17 mouse cellular contexts compared by ENCODE assay signal in the genomic region with DNA sequence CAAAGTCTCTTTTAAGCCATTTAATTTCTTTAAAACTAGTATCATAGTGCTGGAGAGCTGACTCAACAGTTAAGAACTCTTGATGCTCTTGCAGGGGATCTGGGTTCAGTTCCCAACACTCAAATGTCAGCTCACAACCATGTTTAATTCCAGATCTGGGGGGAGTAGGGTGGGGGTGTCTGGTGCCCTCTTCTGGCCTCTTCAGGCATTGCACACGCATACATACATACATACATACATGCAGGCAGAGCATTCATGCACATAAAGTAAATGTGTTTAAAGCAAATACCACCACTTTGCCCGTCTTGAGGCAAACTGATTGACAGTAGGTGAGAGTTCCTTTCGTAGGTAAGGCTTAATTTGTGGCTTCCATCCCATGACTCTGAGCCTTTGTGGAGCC. TPM values are rescaled to one million over a fixed set of nuclear protein-coding genes. Genes with fewer than 3 reads are reported as not detected.
DNase-seq lines count a peak whose midpoint lies in the region; ATAC-seq and TF ChIP-seq lines count a peak whose summit lies in the region.
"Had no signal": no experiment of that assay in that cellular context is flagged by ENCODE, and none has a peak within 500 bp of the region (broad histone marks: within the 10 kb centered on the region; RNA-seq: fewer than 3 reads in every experiment).

No protein-coding gene starts in this region.

- H3K9me3 ChIP-seq in liver, postnatal 0 days (ENCODE audit: low read length) = no peaks in the 10 kb centered on the region
- H3K9me3 ChIP-seq in liver, embryonic 11.5 days (ENCODE audit: control insufficient read depth, low read length) = no peaks in the 10 kb centered on the region
- H3K9me3 ChIP-seq in E14TG2a.4 (ENCODE audit: low read length) = no peaks in the 10 kb centered on the region
- H3K9me3 ChIP-seq: embryonic facial prominence, embryonic 12.5 days; hindbrain, embryonic 12.5 days; lung, embryonic 15.5 days had no signal

- H3K36me3 ChIP-seq in liver, postnatal 0 days (replicated peaks; ENCODE audit: insufficient read depth, low read length) = no peaks in the 10 kb centered on the region; the same call in 1 of the 2 replicates
- no peaks in the 10 kb centered on the region for H3K36me3 ChIP-seq in liver, embryonic 11.5 days (ENCODE audit: control insufficient read depth, insufficient read depth, low read length)
- H3K36me3 ChIP-seq in E14TG2a.4 (ENCODE audit: insufficient read depth, low read length) = no peaks in the 10 kb centered on the region

- no peak overlapping the region for H3K4me3 ChIP-seq in gastrocnemius, adult 2 months
- H3K4me3 ChIP-seq in liver, postnatal 0 days (ENCODE audit: low read depth, low read length) = no peak overlapping the region
- no peak overlapping the region for H3K4me3 ChIP-seq in liver, embryonic 11.5 days (ENCODE audit: low read depth, low read length)
- no peak overlapping the region for H3K4me3 ChIP-seq in E14TG2a.4 (replicated peaks; ENCODE audit: low read length)
- H3K4me3 ChIP-seq: embryonic facial prominence, embryonic 12.5 days; hindbrain, embryonic 12.5 days; lung, embryonic 15.5 days; midbrain, embryonic 12.5 days had no signal

- WGBS in liver, postnatal 0 days (ENCODE audit: insufficient replicate concordance) = 78% methylated on average over 3 of the region's 3 CpGs
- WGBS in liver, embryonic 11.5 days = 73% methylated on average over 3 of the region's 3 CpGs

- no peak overlapping the region for H3K4me2 ChIP-seq in liver, postnatal 0 days (ENCODE audit: low read depth, low read length)
- H3K4me2 ChIP-seq in liver, embryonic 11.5 days = no peak overlapping the region
- H3K4me2 ChIP-seq: embryonic facial prominence, embryonic 12.5 days; hindbrain, embryonic 12.5 days; lung, embryonic 15.5 days; midbrain, embryonic 12.5 days had no signal

- H3K4me1 ChIP-seq in liver, postnatal 0 days (ENCODE audit: insufficient read depth) = no peaks in the 10 kb centered on the region
- no peaks in the 10 kb centered on the region for H3K4me1 ChIP-seq in liver, embryonic 11.5 days (replicated peaks; ENCODE audit: control insufficient read depth, insufficient read depth, low read length)
- H3K4me1 ChIP-seq in E14TG2a.4 (replicated peaks; ENCODE audit: low read depth, low read length) = peaks cover 40% of the 10 kb centered on the region
- H3K4me1 ChIP-seq: embryonic facial prominence, embryonic 12.5 days; lung, embryonic 15.5 days had no signal

- no peak for ATAC-seq in liver, postnatal 0 days
- ATAC-seq in liver, embryonic 11.5 days (replicated peaks; ENCODE audit: low FRiP score) = no peak
- ATAC-seq: forebrain, embryonic 14.5 days had no signal

- intact Hi-C loops in gastrocnemius, adult 2 months (cut with DNase I) = no loop called here

- peak; percentile 47 for TF ChIP-seq CTCF in gastrocnemius, adult 2 months (IDR thresholded peaks at IDR 0.05)
- peak; percentile 61 for TF ChIP-seq CTCF in liver, postnatal 0 days (IDR thresholded peaks at IDR 0.05; ENCODE audit: low read depth)
- TF ChIP-seq CTCF in E14TG2a.4 (conservative IDR thresholded peaks at IDR 0.05; ENCODE audit: low read length) = peak; percentile 95

- TF ChIP-seq EP300 in liver, postnatal 0 days (IDR thresholded peaks at IDR 0.05; ENCODE audit: low read depth) = no peak

- no peak overlapping the region for H3K27ac ChIP-seq in gastrocnemius, adult 2 months
- no peak overlapping the region for H3K27ac ChIP-seq in liver, postnatal 0 days (ENCODE audit: low read depth)
- H3K27ac ChIP-seq in liver, embryonic 11.5 days (ENCODE audit: low read depth, low read length) = no peak overlapping the region
- H3K27ac ChIP-seq: embryonic facial prominence, embryonic 12.5 days; hindbrain, embryonic 12.5 days; lung, embryonic 15.5 days; midbrain, embryonic 12.5 days had no signal

- no peak overlapping the region for H3K9ac ChIP-seq in liver, postnatal 0 days (replicated peaks)
- no peak overlapping the region for H3K9ac ChIP-seq in liver, embryonic 11.5 days (ENCODE audit: low read depth, low read length)
- H3K9ac ChIP-seq: embryonic facial prominence, embryonic 12.5 days; hindbrain, embryonic 12.5 days; lung, embryonic 15.5 days; midbrain, embryonic 12.5 days had no signal

- no peak for DNase-seq in gastrocnemius, adult 2 months
- DNase-seq in gastrocnemius, postnatal 10 days = no peak
- DNase-seq in liver, postnatal 0 days = no peak
- no peak for DNase-seq in liver, embryonic 11.5 days (ENCODE audit: low spot score)
- DNase-seq in c-Kit-positive CD71-positive TER-119-positive erythroid progenitor cells, embryonic 14.5 days (ENCODE audit: low spot score) = peak; percentile 14
- DNase-seq in embryo, embryonic 9.5 days (ENCODE audit: extremely low spot score) = no peak
- DNase-seq in cerebellum, adult 18-20 months = no peak
- DNase-seq: adrenal gland, adult 2 months; cerebellum, adult 11 months; heart, adult 18-20 months; kidney, postnatal 25 days had no signal

- no peaks in the 10 kb centered on the region for H3K27me3 ChIP-seq in liver, postnatal 0 days (ENCODE audit: insufficient read depth, low read length)
- no peaks in the 10 kb centered on the region for H3K27me3 ChIP-seq in liver, embryonic 11.5 days (replicated peaks; ENCODE audit: control insufficient read depth, insufficient read depth, low read length)
- no peaks in the 10 kb centered on the region for H3K27me3 ChIP-seq in E14TG2a.4 (ENCODE audit: insufficient read depth, low read length)
- H3K27me3 ChIP-seq: embryonic facial prominence, embryonic 12.5 days; hindbrain, embryonic 12.5 days; lung, embryonic 15.5 days; midbrain, embryonic 12.5 days had no signal

RNA-seq across cellular contexts. Expression of a gene that starts 52.9 kb away (rescaled TPM):
- 1 to 10 TPM; 4.3 to 7.7 TPM for total RNA-seq in gastrocnemius, adult 2 months (2021)
- 10 to 100 TPM in 1 of 2 experiments, 1 to 10 TPM in 1; 8.9 to 11.0 TPM for total RNA-seq in gastrocnemius, postnatal 10 days (2021)
- polyA plus RNA-seq in liver, postnatal 0 days (2015; fragmentation: Nextera tagmentation; extraction: Ambion mirVana) = 8.9 and 10.0 TPM in 2 replicates
- polyA plus RNA-seq in liver, embryonic 11.5 days (2014; fragmentation: Nextera tagmentation; extraction: Ambion mirVana) = 65.1 and 70.4 TPM in 2 replicates

RNA-seq across cellular contexts. Expression of a gene that starts 53.1 kb away (rescaled TPM):
- total RNA-seq in gastrocnemius, adult 2 months (2021) = 100 to 1,000 TPM; 451 to 524 TPM
- total RNA-seq in gastrocnemius, postnatal 10 days (2021) = 100 to 1,000 TPM; 426 to 454 TPM
- polyA plus RNA-seq in liver, postnatal 0 days (2015; fragmentation: Nextera tagmentation; extraction: Ambion mirVana) = 213 and 215 TPM in 2 replicates
- 331 and 352 TPM in 2 replicates for polyA plus RNA-seq in liver, embryonic 11.5 days (2014; fragmentation: Nextera tagmentation; extraction: Ambion mirVana)
